ENCODE assay signal across 9 mouse cellular contexts in the genomic region with DNA sequence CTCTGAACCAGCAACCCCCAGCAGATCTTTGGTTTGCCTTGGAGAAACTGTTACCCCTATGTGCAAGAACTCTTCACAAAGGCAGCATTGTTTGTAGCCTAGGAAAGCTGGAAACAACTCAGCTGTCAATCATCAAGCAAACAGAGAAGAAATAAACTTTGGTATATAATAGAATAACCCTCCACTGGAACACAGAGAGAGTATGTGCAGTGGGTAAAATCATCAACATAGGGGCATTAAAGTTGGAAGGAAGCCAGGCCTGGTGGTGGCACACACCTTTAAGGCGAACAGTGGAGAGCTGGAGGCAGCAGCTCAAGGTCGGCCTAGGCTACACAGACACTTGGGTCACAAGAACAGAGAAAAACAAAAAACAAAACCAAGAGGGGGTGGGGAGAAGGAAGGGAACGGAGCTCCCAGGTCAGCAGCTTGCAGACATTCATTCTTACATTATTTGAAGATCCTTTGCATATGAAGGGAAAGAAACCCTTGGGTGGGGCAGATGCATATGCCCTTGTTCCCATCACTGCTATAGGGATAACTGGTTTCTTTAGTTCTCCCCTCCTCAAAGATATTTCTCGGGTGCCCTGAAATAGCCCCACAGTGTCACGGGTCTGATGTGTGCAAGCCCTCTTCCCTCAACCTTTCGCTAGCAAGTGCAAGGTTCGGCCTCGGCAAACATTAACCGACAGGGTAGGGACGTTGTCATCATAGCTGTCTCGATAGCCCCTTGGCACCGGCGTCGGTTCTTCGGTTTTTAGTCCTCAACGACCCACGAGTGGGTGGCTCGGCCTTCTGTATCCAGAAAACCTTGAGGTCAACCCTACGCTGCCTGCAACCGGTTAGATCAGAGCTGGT. TPM values are rescaled to one million over a fixed set of nuclear protein-coding genes. Genes with fewer than 3 reads are reported as not detected.
DNase-seq lines count a peak whose midpoint lies in the region; ATAC-seq and TF ChIP-seq lines count a peak whose summit lies in the region.
"Had no signal": no experiment of that assay in that cellular context is flagged by ENCODE, and none has a peak within 500 bp of the region (broad histone marks: within the 10 kb centered on the region; RNA-seq: fewer than 3 reads in every experiment).

No protein-coding gene starts in this region.

- H3K27me3 ChIP-seq in intestine, postnatal 0 days (replicated peaks; ENCODE audit: control insufficient read depth, insufficient read depth, low read length) = no peaks in the 10 kb centered on the region
- peaks cover 4% of the 10 kb centered on the region; the same call in 1 of the 2 replicates for H3K27me3 ChIP-seq in liver, embryonic 11.5 days (replicated peaks; ENCODE audit: control insufficient read depth, insufficient read depth, low read length)

- no peaks in the 10 kb centered on the region for H3K4me1 ChIP-seq in intestine, postnatal 0 days (replicated peaks; ENCODE audit: control insufficient read depth, insufficient read depth, low read length)
- no peaks in the 10 kb centered on the region for H3K4me1 ChIP-seq in liver, embryonic 11.5 days (replicated peaks; ENCODE audit: control insufficient read depth, insufficient read depth, low read length)

- H3K27ac ChIP-seq in intestine, postnatal 0 days (ENCODE audit: low read depth, low read length) = no peak overlapping the region
- H3K27ac ChIP-seq in liver, embryonic 11.5 days (ENCODE audit: low read depth, low read length) = peak overlapping the region; percentile 38
- H3K27ac ChIP-seq in left cerebral cortex, adult 2 months = no peak overlapping the region

- H3K9me3 ChIP-seq in intestine, postnatal 0 days (ENCODE audit: control insufficient read depth) = no peaks in the 10 kb centered on the region
- H3K9me3 ChIP-seq in liver, embryonic 11.5 days (ENCODE audit: control insufficient read depth, low read length) = no peaks in the 10 kb centered on the region

- DNase-seq in embryo, embryonic 11 days = peak; percentile 18
- DNase-seq in embryo, embryonic 9.5 days (ENCODE audit: extremely low spot score) = no peak
- peak; percentile 75 for DNase-seq in brain, embryonic 14.5 days (ENCODE audit: low read depth)
- peak; percentile 40 for DNase-seq in liver, embryonic 11.5 days (ENCODE audit: low spot score)
- DNase-seq in spleen, postnatal 14 days (ENCODE audit: low spot score in 2 of 2) = no peak
- DNase-seq in urinary bladder, adult 2 months (ENCODE audit: low spot score) = no peak
- DNase-seq in left cerebral cortex, adult 2 months (ENCODE audit: extremely low spot score in 1 of 2, low spot score in 2 of 2) = no peak
- DNase-seq: lung, postnatal 14 days had no signal

- no peaks in the 10 kb centered on the region for H3K36me3 ChIP-seq in intestine, postnatal 0 days (ENCODE audit: control insufficient read depth, insufficient read depth)
- H3K36me3 ChIP-seq in liver, embryonic 11.5 days (ENCODE audit: control insufficient read depth, insufficient read depth, low read length) = no peaks in the 10 kb centered on the region

- no peak for TF ChIP-seq CTCF in brain, embryonic 14.5 days (IDR thresholded peaks at IDR 0.05; ENCODE audit: borderline replicate concordance, extremely low read depth, insufficient read depth, insufficient read length)
- TF ChIP-seq CTCF in intestine, postnatal 0 days (IDR thresholded peaks at IDR 0.05; ENCODE audit: low read depth) = no peak
- TF ChIP-seq CTCF in left cerebral cortex, adult 2 months (IDR thresholded peaks at IDR 0.05) = no peak

- whole genome bisulfite sequencing in intestine, postnatal 0 days = 18% methylated on average over 20 of the region's 20 CpGs
- WGBS in liver, embryonic 11.5 days = 25% methylated on average over 20 of the region's 20 CpGs

- no peak for TF ChIP-seq POLR2A in brain, embryonic 14.5 days (IDR thresholded peaks at IDR 0.05; ENCODE audit: borderline replicate concordance, extremely low read depth, insufficient read depth, insufficient read length, poor library complexity, severe bottlenecking)

- H3K4me3 ChIP-seq in intestine, postnatal 0 days (ENCODE audit: low read depth, low read length) = no peak overlapping the region
- no peak overlapping the region; the same call in 1 of the 2 replicates for H3K4me3 ChIP-seq in liver, embryonic 11.5 days (ENCODE audit: low read depth, low read length)
- H3K4me3 ChIP-seq in left cerebral cortex, adult 2 months = no peak overlapping the region

- H3K4me2 ChIP-seq in intestine, postnatal 0 days (replicated peaks; ENCODE audit: low read depth) = peak overlapping the region; percentile 62
- H3K4me2 ChIP-seq in liver, embryonic 11.5 days = peak overlapping the region; percentile 35

- 0 out of 2 replicates have a peak, but pooled peaks have one; percentile 35 for ATAC-seq in intestine, postnatal 0 days
- peak; percentile 57; the same call in 1 of the 2 replicates for ATAC-seq in liver, embryonic 11.5 days (replicated peaks; ENCODE audit: low FRiP score)

- H3K9ac ChIP-seq in intestine, postnatal 0 days (ENCODE audit: low read depth, low read length) = no peak overlapping the region
- no peak overlapping the region for H3K9ac ChIP-seq in liver, embryonic 11.5 days (ENCODE audit: low read depth, low read length)

- intact Hi-C loops in left cerebral cortex, adult 2 months (cut with DNase I) = no loop called here

RNA-seq across cellular contexts. Expression of a gene that starts 11.4 kb away (rescaled TPM):
- 1.7 and 5.7 TPM in 2 replicates for polyA plus RNA-seq in brain, embryonic 14.5 days (2012; rRNA removed)
- 2.8 and 3.7 TPM in 2 replicates for polyA plus RNA-seq in intestine, postnatal 0 days (2015; fragmentation: Nextera tagmentation; extraction: Ambion mirVana)
- 4.0 and 5.1 TPM in 2 replicates for polyA plus RNA-seq in liver, embryonic 11.5 days (2014; fragmentation: Nextera tagmentation; extraction: Ambion mirVana)
- polyA plus RNA-seq in urinary bladder, adult 2 months (2012; rRNA removed) = 1.0 and 1.2 TPM in 2 replicates
- 1 to 10 TPM; 3.0 to 3.5 TPM for total RNA-seq in left cerebral cortex, adult 2 months (2021)

RNA-seq across cellular contexts. Expression of a gene that starts 21.8 kb away (rescaled TPM):
- polyA plus RNA-seq in brain, embryonic 14.5 days (2012; rRNA removed) = 1,693 and 2,722 TPM in 2 replicates
- 489 and 529 TPM in 2 replicates for polyA plus RNA-seq in intestine, postnatal 0 days (2015; fragmentation: Nextera tagmentation; extraction: Ambion mirVana)
- 2,667 and 2,772 TPM in 2 replicates for polyA plus RNA-seq in liver, embryonic 11.5 days (2014; fragmentation: Nextera tagmentation; extraction: Ambion mirVana)
- 542 and 602 TPM in 2 replicates for polyA plus RNA-seq in urinary bladder, adult 2 months (2012; rRNA removed)
- 100 to 1,000 TPM; 475 to 526 TPM for total RNA-seq in left cerebral cortex, adult 2 months (2021)

RNA-seq across cellular contexts. Expression of a gene that starts 39.6 kb away (rescaled TPM):
- polyA plus RNA-seq in brain, embryonic 14.5 days (2012; rRNA removed) = 129 and 165 TPM in 2 replicates
- 54.9 and 58.1 TPM in 2 replicates for polyA plus RNA-seq in intestine, postnatal 0 days (2015; fragmentation: Nextera tagmentation; extraction: Ambion mirVana)
- polyA plus RNA-seq in liver, embryonic 11.5 days (2014; fragmentation: Nextera tagmentation; extraction: Ambion mirVana) = 157 and 162 TPM in 2 replicates
- polyA plus RNA-seq in urinary bladder, adult 2 months (2012; rRNA removed) = 41.7 and 46.8 TPM in 2 replicates
- total RNA-seq in left cerebral cortex, adult 2 months (2021) = 10 to 100 TPM; 75.8 to 78.2 TPM

RNA-seq across cellular contexts. Expression of a gene that starts 44.6 kb away (rescaled TPM):
- 7.7 and 9.2 TPM in 2 replicates for polyA plus RNA-seq in brain, embryonic 14.5 days (2012; rRNA removed)
- polyA plus RNA-seq in intestine, postnatal 0 days (2015; fragmentation: Nextera tagmentation; extraction: Ambion mirVana) = 74.4 and 81.5 TPM in 2 replicates
- polyA plus RNA-seq in liver, embryonic 11.5 days (2014; fragmentation: Nextera tagmentation; extraction: Ambion mirVana) = 38.4 and 39.6 TPM in 2 replicates
- 107 and 144 TPM in 2 replicates for polyA plus RNA-seq in urinary bladder, adult 2 months (2012; rRNA removed)
- total RNA-seq in left cerebral cortex, adult 2 months (2021) = 1 to 10 TPM; 4.6 to 4.8 TPM

RNA-seq across cellular contexts. Expression of a gene that starts 51.1 kb away (rescaled TPM):
- 28.6 and 40.4 TPM in 2 replicates for polyA plus RNA-seq in brain, embryonic 14.5 days (2012; rRNA removed)
- 308 and 334 TPM in 2 replicates for polyA plus RNA-seq in intestine, postnatal 0 days (2015; fragmentation: Nextera tagmentation; extraction: Ambion mirVana)
- polyA plus RNA-seq in liver, embryonic 11.5 days (2014; fragmentation: Nextera tagmentation; extraction: Ambion mirVana) = 103 and 113 TPM in 2 replicates
- polyA plus RNA-seq in urinary bladder, adult 2 months (2012; rRNA removed) = 140 and 179 TPM in 2 replicates
- 100 to 1,000 TPM; 364 to 413 TPM for total RNA-seq in left cerebral cortex, adult 2 months (2021)

Comparison
In these comparisons a context has a peak if more than half of its experiments do, and no peak if none do; other contexts are left out.
1. DNase-seq: peak in embryo, embryonic 11 days (single experiment), brain, embryonic 14.5 days (single experiment) and liver, embryonic 11.5 days (single experiment); none in embryo, embryonic 9.5 days (single experiment), spleen, postnatal 14 days (0 of 2), urinary bladder, adult 2 months (single experiment) and left cerebral cortex, adult 2 months (0 of 2).